Mouse (Mus musculus): ENCODE results near the gene Snrnp25.

Snrnp25 gene

DNA sequence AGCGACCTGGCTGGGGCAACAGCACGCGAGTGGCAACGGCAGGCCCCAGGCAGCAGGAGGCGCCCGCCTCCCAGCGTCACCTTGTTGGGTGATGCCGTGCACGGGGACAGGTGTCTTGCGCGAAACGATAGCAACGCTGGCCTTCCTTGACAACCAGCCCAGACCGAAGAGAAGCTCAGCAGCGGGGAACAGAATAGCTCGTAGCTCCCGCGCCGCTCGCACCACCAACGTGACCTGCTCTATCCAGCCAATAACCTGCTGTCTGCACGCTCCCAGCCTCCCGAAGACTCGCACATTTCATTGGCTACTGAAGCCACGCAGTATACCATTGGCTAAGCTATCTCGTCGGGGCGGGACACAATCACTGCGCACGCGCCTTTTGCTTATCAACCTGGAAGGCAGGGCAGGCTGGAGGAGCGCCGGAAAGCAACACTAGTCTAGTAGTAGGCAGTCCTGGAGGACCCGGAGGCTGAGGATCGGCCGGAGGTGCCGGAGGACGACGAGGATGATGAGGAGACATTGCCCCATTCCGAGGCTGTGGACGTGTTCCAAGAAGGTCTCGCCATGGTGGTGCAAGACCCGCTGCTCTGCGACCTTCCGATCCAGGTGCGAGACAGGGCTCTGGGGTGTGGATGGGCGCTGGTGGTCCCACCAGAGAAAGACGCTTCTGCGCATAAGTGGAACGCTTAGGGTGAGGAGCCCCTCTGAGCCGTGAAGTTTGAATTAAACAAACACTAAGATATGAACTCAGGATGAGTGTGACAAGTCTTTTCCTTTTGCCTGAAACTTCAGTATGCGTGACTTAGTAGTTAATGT lies at the start of gene Snrnp25:
Gene Snrnp25 (plus strand): TSS at position 358 of the 816 bp plus-strand sequence.
- peak; percentile 95 to 97 for DNase-seq (ENCODE audit: low spot score in 2 of 2)

DNA sequence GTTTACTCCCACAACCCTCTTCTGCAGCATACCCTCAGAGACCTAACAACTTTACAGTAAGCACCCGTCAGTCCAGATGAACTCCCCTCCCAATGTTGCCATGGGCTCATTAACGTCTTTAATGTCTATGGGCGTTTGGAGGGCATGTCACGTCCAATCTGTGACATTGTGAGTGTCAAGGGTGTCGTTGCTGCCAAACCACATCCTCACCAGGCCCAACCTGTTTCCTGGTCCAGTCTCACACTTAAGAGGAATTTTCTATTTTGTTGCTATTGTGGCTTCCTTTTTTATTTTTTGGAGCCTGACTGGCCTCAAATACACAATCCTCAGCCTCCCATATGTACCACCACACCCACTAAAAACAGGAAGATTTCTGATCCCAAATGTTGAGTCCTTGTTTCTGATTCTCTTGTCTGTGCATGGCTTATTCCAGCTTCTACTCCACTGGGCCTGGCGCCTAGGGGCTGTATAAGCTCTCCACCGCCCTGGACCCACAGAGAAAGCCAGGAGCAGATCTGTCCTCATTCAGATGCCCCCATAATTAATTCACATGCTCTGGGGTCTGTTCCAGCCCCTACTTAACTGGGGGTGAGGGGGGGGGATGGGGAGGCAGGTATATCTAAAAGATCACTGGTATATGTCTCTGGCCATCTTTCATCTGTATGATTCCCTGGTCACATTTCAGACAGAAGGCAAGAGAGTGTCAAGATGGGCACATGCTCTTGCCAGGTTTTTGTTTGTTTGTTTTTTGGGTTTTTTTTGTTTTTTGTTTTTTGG lies 48.2 kb upstream of the Snrnp25 start:
- no peak for DNase-seq (ENCODE audit: low spot score in 2 of 2)

DNA sequence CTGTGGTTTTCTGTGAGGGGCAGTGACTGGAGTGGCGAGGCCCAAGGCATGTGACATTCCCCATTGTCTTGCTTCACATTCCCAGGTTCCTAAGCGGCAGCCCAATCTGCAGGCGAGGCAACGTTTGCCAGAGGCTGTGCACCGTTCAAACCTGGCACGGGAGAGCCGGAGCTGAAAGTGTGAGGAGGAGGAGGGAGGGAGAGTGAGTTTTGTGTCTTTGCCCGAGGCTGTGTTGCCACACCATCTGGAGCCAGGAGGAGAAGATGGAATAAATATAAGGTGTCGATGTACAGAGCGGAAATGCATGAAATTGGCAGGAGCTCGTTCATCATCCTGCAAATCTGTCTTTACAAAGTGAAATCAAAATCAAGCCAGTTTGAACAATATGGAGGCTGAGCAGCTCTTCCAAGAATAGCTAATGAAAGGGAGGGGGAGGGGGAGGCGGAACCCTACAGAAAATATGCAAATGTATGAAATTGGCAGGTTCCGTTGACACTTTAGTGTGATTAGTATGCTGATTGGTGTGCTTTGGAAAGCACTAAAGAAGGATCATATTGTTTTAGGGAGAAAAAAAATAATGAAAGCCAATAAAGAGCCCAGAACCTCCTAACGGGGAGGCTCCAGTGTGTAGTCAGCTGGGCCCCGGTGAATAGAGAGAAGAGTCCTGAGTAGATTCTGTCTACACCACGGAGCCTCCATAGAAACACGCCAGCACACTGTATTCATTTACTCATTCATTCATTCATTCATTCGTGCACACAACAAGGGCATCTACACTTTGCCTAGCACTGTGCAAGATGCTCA lies 47.2 kb upstream of the Snrnp25 start:
- DNase-seq (ENCODE audit: low spot score in 2 of 2), result peak; percentile 70 to 77

DNA sequence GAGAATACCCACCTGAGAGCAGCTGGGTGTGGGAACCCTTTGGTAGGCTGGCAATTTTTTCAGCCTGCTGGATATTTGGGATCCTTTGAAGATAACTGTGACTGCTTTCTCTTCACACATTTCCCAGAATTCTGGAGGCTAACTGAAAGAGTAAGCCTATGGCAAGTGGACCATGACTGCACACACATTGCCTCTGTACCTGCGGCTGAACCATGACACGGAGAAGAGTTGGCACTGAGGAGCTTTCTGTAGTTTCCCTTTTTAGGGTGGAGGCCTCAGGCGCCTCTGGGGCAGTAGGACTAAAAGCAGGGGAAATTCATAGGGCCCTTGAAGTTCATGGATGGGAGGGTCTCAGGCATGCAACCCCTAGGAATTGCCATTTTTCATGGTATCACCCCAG lies 46.0 kb upstream of the Snrnp25 start:
- DNase-seq (ENCODE audit: low spot score in 2 of 2), result no peak

DNA sequence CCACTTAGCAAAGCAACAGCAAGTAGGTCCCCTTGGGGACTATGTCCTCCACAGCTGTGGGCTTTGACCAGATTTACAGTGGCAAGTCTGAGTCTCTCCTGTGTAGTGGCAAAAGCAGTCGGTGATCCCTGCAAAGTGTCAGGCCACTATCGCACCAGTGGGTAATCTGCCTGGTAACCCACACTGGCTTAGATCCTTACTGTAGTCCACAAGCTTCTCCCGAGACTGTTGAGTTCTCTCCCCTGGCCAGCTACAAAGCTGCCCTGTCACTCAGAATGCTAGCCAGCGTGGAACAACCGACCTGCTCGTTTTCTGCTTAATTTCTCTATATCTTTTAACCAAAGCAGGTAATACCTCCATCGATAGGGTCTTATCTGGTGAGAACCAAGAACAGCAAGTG lies 44.9 kb upstream of the Snrnp25 start:
- no peak for DNase-seq (ENCODE audit: low spot score in 2 of 2)

DNA sequence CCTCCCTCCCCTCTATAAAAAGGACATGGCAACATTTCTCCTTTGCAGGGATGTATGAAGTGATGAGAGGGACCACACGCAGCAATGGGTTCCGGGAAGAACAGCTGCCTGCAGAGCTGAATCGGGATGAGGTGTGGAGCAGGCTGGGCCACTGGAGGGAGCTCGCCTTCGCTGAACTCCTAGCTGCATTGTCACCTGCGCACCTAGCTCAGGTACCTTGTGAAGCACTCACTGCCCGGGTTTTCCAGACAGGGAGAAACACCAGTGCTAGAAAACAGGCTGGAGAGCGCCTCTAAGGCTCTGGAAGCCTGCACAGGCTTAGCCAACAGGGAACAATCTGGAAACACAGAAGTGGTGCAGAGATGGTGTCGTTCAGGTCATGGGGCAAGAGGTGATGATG lies 43.7 kb upstream of the Snrnp25 start:
- DNase-seq (ENCODE audit: low spot score in 2 of 2), result no peak

DNA sequence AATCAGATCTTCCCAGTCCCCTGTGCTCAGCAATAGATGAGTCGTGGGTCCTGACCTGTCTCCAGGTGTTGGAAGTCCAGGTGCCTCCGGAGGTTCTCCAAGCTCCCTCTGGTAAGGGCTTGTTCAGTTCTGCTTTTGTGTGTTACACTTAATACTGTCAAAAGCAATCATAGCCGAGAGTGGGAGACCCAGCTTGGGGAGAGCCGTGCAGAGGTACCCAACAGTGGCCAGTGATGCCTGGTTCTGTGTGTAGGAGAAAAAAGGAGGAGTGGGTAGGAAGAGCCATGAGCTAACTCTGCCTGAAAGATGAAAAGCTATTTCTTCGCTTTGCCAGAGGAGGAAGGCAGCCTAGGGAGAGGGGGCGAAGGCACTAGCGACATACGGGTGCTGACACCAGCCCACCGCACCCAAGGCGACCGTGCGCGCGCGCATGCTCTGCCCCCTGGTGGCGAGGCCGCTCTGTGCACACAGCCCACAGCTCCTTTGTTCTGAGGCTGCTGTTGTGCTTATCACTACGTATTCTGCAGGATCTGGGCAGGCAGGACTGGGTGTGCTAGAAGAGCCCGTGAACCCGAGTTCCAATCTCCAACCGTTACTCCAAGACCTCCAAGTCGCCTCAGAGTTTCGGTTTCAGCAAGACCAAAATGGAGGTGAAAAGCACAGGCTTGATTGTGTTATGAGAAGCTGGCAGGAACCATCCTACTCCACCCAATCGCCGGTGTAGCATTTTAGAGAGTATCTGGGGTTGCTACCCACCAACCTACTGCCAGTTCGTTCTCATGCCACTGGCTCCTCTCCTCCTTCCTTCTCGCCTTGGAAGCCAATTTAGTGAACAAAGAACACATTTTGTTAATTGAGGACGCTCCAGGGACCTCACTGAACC lies 43.1 kb upstream of the Snrnp25 start:
- DNase-seq (ENCODE audit: low spot score in 2 of 2), result peak; percentile 80 to 81

DNA sequence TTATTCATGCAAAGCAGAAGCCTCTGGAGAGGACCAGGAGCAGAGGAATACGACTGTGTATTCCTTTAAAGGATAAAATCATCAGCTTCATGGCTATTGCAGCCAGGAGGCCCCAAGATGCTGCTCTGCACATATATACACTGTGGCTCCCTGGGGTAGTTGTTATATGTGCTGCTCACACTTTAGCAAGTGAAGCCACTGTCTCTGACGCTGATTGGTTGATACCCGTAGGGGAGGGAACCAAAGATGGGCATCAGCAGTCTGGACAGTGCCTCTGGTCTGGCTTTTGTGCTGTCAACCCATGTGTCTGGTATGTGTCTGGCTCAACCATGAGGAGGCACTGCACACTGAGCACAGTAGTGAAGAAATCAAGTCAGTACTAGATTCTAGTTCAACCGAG lies 38.5 kb upstream of the Snrnp25 start:
- DNase-seq (ENCODE audit: low spot score in 2 of 2), result no peak

DNA sequence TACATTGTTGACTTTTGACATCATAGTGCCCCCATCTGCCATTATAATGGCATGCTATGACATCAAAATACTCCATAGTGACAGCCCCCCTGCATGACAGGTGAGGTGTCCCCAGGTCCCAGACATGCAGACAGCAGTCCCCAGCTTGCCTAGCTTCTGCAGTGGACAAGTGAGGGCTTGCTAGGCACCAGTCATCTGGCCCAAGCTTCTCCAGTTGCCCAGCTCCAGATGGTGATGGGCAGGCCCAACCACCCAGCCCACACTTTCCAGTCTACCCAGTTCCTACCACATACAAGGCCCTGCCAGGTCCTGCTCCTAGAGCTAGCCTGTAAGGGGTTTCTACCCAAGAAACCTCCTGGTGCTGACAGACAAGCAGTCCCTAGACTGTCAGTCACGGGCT lies 26.7 kb upstream of the Snrnp25 start:
- no peak for DNase-seq (ENCODE audit: low spot score in 2 of 2)

DNA sequence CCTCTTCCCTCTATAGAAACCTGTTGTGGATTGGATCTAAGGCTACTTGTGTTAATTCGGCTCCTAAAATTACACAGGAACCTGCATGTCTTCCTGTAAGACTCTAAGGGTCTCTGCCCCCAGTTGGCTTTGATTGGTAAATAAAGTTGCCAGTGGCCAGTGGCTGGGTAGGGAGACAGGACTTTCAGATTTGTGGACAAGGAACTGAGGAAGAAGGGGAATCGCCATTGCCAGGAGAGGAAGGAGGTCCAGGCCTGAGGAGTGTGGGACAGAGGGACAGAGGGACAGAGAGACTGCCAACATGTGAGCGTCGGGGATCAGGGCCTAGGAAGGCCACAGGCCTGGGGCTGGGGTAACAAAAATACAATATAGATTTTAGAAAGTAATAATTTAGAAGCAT lies 24.0 kb upstream of the Snrnp25 start:
- no peak for DNase-seq (ENCODE audit: low spot score in 2 of 2)

DNA sequence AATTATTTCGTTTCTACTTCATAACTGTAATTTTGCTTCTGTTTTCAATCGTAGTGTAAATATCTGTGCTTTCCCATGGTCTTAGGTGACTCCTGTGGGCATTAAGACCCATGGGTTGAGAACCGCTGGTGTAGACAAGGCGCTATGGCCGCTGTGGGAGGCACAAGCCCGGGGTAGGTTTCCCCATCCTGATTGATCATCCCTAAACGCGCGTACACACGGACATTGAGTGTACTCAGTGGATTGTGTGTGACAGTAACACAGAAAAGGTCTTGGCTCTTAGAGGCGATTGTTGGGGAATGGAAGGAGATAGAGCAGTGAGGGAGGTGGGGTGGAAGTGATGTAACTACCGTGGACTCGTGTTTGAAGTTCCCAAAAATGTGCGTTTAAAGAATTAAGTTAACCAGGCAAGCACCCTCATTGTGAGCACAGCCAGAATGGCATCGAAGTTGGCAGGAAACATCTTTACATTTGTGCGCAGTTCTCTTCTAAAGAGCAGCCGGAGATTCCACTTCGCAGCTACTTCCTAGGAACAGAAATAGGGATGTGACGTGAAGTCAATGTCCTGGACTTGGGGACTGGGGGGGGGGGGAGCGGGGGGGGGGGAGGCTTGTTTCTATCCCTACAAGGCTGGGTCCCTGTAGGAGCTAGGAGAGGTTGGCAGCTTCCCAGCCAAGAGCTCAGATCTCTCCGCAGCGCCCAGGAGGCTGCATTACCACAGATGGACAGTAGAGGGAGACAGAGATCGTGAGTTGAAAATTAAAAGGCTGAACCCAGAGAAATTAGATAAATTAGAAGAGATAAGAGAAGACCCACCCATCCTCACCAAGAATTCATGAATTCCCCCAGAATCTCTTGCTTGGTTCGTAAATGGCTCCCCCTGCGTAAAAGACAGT lies 23.0 kb upstream of the Snrnp25 start:
- DNase-seq (ENCODE audit: low spot score in 2 of 2), result peak; percentile 68 to 75

DNA sequence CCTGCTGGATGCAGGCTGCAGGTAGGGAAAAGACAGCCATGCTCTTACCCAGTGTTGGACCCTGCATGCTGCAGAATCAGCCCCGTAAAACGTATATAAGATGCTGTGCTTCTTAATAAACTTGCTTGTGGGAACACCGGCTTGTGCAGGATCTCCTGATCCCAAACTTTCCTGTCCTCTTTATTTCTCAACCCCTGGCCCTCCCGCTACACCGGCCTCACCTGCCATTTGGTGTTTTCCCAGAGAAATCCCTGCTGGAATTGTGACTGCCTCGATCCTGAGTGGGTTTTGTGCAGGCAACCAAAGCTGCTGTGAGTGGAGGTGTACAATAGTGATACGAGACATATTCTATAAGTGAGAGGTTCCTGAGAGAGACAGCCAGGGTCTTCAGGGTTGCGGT lies 20.7 kb upstream of the Snrnp25 start:
- no peak for DNase-seq (ENCODE audit: low spot score in 2 of 2)

DNA sequence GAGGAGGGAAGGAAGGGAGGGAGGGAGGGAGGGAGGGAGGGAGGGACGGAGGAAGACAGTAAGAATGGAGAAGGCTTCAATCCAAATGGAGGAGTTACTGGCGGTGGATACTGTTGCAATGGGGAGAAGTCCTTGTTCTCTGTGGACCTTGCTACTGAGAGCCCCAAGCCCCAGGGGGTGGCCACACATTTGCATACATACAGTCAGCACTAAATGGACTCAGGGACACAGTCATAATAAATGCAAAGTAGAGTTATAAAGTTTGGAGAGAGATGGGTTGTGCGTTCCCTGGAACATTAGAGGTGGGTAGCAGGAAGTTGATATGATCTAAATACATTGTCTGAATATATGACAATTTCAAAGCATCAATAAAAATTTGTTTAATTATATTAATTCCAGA lies 19.2 kb upstream of the Snrnp25 start:
- no peak for DNase-seq (ENCODE audit: low spot score in 2 of 2)

DNA sequence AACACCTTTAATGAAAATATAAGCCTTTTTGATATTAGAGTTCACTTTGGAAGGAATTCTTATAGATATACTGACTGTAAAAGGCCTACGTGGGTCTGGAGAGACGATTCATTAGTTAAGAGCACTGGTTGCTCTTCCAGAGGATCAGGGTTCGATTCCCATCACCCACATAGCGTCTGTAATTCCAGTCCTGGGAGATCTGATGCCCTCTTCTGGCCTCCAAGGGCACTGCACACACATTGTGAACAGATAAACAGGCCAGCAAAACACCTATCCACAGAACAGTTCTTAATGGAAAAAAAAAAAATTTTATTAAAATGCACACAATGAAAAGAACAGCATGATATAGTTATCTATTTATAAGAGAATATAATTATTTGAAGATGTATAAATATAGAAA lies 18.0 kb upstream of the Snrnp25 start:
- DNase-seq (ENCODE audit: low spot score in 2 of 2), result no peak

DNA sequence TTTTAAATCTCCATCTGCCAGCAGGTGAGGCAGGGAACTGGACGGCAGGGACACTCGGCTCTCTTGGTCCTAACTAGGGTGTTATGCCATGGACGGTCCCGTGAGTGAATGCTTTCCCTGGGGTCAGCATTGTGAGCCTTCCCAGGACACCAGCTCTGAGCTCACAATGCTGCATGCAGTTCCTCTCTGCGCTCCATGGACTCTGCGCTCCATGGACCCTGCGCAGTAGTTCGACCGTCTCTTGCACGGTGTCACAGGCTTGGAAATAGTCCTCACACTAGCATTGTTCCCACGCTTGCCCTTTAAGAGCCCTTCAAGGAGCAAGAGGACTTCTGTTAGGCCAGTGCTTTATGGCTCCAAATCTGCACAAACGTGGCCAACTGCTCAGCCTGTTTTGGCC lies 16.3 kb upstream of the Snrnp25 start:
- DNase-seq (ENCODE audit: low spot score in 2 of 2), result no peak

DNA sequence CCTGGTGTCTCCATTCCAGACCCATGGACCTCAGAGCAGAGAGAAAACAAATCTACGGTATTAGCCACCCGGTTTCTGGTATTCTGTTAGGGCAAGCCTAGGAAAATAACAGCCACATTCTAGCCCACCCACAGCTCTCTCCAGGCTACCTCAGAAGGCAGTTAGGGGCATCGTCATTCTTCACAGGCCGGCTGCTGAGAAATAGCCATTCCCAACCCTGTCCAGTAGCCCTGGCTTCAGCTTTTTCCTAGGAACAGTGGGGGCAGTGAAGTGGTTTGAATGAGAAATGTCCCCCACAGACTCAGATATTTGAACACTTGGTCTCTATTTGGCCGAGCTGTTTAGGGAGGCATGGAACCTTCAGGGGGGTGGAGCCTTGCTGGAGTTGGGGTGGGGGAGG lies 15.8 kb upstream of the Snrnp25 start:
- DNase-seq (ENCODE audit: low spot score in 2 of 2), result no peak

DNA sequence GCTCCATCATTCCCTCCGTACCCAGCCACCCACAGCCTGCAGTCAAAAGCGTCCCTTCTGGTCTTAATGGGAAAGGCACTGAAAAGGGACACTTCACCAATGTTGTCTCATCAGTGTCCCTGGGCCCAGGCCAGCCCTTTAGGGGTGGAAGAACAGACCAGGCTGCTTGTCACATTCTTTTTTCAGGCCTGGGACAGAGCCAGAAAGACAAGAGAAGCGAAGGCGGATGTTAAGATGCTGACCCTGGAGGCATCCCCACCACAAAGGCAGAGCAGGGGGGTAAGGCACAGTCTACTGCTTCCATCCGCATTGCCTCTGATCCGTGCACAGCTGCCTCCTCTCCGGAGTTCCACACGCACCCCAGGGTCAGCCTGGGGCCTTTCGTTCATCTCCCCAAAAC lies 15.1 kb upstream of the Snrnp25 start:
- DNase-seq (ENCODE audit: low spot score in 2 of 2), result no peak

DNA sequence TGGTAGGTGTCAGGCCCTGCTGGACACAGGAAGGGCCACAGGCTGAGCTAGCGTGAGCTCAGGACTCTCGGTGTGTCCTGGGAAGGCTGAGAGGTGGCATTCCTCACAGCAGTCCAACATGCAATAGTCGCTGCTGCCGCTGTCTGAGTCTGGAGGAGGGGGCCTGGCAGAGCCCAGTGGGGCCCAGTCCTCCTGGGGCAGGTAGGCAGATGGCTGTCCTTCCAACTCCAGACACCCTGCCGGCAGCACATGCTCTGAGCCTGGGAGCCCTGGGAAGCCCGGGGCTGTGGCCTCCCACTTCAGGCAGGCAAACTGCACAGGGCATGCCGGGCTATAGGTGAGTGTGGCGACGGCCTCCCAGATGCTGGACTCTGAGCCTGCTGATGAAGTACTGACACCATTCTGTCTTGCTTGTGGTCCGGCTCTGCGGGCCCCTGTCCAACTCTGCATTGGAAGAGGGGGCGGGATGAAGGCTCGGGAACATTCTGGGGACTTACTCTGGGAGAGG lies 14.6 kb upstream of the Snrnp25 start:
- DNase-seq (ENCODE audit: low spot score in 2 of 2), result no peak

DNA sequence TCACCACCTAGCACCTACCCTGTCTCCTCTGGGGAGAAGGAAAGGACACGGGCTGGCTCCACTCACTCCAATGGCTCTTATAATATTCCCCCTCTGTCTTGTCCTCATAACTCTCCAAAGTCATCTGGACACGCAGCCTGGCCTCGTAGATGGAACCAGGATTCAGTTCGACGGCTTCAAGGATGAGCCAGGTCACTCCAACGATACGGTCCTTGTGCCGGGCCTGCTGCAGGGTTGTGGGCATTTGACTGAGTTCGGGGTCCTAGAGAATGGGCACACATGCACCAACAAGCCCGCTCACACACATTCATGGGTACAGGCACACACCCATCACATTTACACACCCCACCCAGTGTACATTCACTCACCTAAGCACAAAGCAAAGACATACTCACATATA lies 12.1 kb upstream of the Snrnp25 start:
- no peak for DNase-seq (ENCODE audit: low spot score in 2 of 2)

DNA sequence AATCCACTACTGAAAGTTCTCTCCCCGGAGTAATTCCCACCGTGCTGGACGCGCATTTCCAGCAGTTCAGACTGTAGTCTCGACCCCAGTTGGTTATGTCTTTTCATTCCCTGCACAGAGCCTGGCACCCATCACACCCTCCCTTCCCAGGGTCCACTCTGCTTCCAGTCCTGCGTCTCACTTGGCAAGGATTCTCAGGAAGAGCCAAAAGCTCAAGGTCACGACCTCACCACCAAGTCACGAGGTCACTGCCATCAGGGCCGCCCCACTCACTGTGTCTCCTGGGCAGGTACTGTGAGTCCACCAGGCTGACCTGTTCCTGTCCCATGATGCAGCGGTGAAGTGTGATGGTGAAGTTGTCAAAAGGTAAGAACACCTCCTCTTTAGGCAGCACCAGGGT lies 11.1 kb upstream of the Snrnp25 start:
- DNase-seq (ENCODE audit: low spot score in 2 of 2), result no peak
